Mouse (Mus musculus): ENCODE data around the gene Syt17.

Syt17 gene

DNA sequence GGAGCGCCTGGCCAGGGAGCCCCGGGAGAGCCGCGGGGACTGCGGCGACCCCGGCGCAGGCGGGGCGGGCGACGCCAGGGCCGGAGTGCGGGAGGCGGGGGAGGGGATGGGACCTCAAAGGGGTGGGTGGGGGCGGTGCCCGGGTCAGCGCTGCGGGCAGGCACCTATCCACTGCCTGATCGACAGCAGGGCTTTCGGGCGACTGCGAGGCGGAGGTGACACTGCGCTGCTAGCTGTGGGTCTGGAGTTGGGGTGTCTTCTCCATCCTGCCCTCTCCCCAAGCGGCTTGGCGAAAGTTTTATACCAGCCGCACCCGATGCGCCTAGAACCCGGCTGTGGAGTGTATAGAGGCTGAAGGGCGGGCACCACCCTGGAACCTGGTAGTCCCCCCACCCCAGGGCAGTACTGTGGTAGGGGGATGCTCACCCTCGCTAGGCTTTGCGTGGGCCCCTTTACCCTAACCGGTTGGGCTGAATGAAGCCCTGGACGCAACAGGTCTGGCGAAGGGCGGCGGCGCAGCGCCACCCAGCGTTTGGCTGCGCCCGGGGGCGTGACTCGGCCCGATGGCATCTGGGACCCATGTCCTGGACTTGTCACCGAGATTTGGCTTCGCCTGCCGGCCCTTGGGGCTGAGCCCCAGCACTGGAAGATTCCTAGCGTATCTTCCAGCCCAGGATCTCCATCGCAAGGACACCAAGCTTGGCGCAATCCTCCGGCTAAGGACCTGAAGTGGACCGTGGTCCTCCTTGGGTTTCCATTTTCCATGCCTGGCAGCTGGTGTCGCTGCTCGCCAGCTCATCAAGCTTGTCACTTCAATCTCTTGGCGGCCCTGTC is at the start of gene Syt17:
Gene Syt17 (minus strand): TSS at position 89 of the 834 bp plus-strand sequence.
- DNase-seq (ENCODE audit: extremely low read depth, low read depth, low spot score), result no peak

DNA sequence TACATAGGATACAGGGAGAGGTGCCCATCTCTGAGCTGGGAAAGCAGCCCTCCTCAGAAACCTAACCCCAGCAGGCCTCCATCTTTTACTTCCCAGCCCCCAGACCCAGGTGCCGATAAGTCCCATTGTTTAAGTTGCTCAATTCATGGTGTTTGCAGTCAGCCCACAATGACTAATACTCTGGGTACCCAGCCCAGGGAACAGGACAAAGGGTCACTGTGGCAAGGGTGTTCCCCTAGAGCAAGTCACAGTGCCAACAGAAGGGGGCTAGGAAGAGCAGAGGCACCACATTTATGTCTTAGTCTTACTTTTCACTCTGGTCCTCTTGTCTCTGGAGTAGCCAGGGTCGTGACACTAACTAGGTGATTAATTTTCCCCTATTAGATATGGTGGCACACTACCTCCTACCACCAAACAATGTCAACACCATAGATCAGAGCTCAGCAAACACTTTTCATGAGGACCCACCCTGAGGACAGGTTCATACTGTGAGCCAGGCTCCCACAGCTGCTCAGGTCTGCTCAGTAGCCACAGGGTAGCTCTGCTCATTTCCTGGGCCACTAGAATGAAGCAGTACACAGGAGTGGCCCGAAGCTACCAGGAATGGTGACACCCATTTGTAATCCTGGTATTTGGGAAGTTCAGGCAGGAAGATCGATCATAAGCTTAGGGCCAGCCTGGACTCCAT is 47.0 kb upstream of the Syt17 start:
- DNase-seq (ENCODE audit: extremely low read depth, low read depth, low spot score), result no peak

DNA sequence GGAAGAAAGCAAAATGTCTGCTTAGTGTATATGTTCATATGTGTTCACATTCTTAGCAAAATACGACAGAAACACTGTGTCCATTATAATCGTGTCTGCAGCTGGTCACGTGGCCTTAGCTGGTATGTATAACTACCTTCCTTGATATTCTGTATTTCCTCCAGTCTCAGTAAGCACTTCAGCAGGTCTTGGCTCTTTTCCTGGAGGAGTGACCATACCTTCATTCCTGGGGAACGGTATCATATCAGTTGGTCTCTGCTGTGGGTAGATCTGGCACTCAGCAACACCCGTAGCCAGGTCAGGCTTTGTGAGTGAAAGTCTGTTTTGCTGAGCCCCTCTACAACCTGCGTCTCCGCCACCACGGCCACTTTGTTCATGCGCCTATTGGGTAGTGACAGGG is 45.9 kb upstream of the Syt17 start:
- no peak for DNase-seq (ENCODE audit: extremely low read depth, low read depth, low spot score)

DNA sequence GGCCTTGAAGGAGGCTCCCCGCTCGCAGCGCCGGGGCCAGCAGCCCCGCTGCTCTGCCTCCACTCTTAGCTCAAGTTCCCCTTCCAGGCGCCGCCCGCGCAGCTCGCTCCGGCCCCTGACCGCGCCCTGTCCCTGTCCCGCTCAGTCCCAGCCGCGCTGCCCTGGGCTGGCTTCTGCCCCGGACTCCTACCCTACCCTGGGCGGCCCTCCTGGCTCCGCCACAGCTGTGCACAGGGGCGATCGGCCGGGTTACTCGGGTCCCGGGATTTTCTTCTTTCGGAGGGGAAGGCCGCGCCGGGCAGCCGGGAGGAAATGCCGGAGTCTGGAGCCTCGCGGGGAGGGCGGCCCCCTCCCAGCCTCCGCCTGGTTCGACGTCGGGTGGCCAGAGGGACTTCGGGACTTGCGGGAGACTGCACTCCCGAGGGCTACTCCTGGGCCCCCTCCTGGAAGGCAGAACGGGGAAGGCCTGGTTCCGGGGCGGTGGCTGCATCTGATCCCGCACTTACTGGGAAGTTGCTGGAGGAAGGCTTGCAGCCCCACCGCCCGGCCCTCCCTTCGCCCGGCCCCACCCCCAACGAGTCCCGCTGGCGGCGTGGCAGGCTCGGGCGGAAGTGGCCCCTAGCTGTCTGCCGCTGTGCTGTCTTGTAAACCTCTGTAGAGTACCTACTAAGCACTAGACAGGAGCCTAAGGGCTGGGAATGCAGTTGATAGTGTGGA is 43.6 kb upstream of the Syt17 start, which contains the start of gene Itpripl2:
Gene Itpripl2 (minus strand): TSS at position 545 of the 717 bp plus-strand sequence.
- DNase-seq (ENCODE audit: extremely low read depth, low read depth, low spot score), result no peak

DNA sequence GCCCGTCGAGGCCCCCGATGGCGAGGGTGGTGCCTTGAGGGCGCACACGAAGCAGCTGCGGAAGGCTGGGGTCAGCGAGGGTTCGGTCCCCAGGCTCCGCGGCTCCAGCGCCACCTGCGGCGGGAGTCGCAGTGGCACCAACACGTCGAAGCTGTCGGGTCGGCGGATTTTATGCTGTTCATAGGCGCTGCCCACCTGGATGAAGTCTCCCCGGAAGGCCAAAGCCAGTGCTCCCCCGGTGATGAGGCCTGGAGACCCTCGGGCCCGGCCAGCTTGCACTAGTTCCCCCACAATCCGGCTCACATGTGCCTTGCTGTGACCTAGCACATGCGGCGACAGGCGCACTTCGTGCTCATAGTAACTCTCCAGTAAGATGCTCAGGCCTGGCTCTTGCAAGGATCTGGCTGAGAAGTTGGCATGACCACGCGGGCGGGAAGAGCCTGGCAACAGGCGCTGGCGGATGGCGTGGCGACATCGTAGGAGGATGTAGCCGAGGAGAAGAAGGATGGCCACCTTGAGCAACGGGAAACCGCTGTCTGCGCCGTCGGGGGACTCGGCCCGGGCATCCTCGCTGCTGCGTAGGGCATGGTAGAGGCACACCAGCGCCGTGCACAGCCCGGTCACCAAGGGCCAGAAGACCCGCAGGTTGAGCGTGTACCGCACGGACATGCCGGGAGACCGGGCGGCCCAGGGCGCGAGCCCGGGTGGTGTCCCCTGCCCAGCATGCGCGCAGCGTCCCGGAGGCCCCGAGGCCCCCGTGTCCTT is 42.8 kb upstream of the Syt17 start:
- no peak for DNase-seq (ENCODE audit: extremely low read depth, low read depth, low spot score)

DNA sequence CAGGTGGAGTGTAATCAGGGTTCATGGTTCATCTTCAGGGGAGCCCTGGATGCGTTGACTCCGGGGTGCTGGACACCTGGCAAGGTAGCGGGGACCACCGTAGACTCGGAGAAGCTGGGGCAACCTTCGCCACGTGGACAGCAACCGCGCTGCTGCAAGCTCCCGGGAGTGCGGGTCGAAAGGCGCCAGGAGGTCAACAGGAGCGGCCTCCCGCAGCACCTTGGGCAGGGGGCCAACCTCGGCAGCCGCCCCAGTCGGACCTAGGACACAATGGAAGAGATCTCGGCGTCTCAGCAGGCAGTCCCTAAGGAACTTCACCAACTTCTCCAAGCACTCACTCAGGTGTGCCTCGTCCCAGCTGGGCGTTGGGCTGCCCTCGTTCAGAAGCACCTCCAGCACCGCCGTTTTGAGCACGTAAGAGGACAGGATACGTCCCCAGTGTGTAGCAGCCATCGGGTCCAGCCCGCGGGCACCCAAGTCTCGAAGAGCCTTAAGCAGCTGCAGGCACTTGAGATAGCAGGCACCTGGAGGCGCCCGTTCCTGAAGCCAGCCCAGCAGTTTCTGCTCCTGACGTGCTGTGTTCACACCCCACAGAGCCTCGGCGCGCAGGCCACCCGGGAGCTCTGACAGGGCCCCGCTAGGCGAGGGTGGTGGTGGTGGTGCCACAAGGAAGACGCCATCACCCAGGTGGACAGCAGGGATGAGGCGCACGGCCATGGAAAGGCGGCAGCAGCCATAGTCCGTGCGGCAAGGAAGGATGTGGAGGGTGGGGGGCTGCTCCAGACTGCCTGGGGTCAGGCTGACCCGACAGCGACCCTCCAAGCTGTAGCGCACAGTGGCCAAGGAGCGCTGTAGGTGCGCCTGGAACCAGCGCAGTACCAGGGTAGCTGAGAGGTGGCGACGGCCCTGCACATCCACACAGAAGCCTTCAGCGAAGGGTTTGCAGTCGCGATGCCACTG is 42.0 kb upstream of the Syt17 start:
- no peak for DNase-seq (ENCODE audit: extremely low read depth, low read depth, low spot score)

DNA sequence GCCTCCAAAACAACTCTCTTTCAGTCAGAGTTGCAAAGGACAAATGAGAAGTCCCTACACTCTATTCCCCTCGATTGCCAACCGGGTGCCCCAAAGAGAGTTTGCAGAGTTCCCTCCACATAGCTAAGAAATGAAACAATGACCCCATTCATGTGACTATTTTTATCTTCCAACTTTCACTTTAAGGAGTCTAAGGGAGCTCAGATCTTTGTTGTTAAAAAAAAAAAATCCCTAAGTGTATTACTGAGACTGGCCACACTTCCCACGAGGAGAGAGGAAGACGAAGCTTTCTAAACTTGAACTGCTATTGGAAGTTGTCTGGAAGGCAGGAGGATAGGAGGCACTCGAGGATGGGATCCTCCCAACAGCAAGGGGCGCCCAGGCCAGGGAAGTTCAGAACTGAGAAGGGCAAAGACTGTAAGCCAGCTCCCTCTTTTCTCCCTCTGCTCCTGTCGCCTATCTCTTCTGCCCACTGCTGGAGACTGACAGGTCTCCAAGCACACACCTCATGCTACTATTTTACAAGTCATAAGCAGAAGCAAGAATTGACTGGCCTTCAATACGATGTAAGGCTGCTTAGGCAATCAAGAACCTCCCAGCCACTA is 40.1 kb upstream of the Syt17 start:
- no peak for DNase-seq (ENCODE audit: extremely low read depth, low read depth, low spot score)

DNA sequence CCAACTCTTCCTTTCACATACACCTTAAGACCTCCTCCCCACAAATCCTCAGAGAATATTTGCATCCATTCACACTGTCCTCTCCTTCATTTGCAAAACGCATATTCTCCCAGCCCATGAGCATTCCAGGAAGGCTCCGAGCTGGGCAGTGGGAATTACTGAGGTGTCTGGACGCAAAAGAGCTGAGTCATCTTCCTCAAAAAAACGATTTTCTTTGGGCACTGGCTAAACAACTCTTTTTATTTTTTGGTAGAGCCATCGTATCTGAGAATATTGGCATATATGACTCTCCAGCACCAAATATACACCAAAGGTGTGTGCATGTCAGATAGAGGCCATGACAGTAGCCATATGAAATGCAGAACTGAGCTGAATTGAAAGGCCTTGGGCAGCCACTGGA is 38.9 kb upstream of the Syt17 start:
- DNase-seq (ENCODE audit: extremely low read depth, low read depth, low spot score), result no peak

DNA sequence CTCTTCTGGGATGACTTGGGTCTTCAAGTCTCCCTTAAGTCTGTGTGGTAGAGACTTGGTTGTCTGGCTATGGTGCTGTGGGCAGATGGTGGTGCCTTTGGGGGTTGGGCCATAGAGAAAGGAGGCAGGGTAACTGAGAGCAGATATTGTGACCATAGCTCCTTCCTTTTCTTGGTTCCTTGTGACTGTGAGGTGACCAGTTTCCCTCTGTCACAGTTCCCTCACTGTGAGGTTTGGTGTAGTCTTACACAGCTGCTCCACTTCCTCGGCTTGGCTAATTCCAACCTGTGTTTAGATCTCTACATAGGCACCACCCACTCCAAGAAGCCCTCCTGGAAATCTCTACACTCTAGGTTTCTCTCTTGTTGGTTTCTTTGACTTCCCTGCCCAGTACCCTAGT is 36.0 kb upstream of the Syt17 start:
- no peak for DNase-seq (ENCODE audit: extremely low read depth, low read depth, low spot score)

DNA sequence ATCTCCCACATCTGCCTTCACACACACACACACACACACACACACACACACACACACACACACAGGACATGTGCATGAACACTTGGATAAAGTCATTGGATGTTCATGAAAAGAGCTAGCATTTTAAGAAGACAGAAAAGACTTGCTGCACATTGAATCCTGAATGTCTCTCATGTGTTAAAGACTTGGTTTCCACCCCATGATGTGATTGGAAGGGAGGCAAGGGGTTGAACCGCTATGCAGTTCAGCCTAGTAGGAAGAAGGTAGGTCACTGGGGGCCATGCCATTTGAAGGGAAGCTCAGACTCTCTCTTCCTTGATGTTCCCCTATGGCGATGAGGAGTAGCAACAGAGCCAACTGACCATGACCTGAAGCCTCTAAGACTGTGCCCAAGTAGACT is 34.0 kb upstream of the Syt17 start:
- no peak for DNase-seq (ENCODE audit: extremely low read depth, low read depth, low spot score)

DNA sequence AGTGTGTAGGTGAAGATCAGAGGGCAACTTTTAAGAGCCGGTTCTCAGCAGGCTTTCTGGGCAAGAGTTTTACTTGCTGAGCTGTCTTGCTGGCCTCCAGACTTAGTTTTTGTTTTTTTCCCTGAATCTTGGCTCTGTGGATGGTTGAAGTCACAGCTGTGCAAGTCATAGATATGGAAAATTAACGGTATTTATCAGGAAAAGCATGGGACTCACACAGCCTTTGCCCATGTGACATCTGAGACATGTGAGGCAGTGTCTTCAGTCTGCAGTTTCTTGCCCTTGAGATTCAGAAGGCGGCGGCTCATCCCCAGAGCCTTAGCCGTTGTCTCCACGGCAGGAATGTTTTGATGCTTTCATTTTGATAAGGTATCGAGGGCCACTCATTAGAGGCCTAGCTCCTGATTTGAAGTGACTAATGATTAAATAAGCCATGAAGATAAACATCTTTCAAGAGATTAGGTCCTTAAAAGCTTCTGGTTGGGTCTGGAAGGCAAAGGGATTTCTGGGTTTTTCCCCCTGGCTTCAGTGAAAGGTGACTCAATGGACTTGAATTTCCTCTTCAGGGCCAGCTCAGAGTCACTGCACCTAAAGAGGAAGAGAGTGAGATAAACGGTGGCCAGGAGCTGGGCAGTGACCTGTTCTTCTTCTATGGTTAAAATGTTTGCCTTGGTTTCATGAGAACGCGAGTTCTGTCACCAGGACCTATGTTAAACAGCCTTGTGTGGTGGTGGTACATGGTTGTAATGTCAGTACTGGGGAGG is 33.2 kb upstream of the Syt17 start:
- DNase-seq (ENCODE audit: extremely low read depth, low read depth, low spot score), result no peak

DNA sequence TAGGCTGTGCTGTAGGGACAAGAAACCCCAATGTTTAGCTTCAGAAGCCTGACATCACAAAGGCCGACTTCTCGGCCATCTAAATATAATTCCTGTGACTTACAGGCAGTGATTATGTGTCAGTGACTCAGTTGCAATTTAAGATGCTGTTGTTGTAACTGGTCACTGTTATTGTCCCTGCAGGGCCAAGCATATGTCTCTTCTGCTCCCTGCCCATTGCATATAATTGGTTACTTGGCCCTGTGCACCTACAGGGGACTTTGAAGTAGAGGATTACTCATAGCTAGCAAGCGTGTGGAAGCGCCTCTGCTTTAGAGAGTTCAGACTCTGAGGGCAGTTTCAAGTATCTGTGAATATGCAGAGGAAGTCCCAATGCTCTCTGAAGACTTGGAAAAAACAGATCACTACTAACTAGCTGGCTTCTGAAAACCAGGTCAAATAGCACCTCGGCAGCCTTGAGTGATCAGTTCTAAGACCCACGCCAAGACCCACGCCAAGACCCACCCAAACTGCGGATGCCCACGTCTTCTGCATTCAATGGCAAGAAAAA is 32.2 kb upstream of the Syt17 start:
- no peak for DNase-seq (ENCODE audit: extremely low read depth, low read depth, low spot score)

DNA sequence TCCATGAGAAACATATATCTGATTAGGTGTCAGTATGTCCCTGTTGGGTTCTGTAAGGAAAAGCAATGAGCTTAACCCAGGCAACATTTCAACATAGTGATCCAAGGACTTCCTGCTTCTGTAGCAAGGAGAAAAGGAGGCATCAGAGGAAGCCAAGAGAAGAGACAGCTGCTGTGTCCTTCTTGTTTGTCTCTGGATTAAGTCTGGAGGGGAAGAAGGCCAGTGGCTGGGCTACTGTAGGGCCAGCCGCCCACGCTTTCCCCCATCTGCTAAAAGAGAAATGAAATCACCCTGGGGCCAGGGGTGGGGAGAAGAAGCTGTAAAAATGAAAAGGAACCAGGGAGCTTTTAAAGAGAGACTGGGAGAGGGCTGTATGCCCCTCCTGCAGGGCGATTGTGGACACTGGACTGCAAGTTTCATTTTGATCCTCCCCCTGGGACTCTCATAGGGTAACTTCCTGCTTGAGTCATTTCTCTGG is 30.9 kb upstream of the Syt17 start:
- no peak for DNase-seq (ENCODE audit: extremely low read depth, low read depth, low spot score)

DNA sequence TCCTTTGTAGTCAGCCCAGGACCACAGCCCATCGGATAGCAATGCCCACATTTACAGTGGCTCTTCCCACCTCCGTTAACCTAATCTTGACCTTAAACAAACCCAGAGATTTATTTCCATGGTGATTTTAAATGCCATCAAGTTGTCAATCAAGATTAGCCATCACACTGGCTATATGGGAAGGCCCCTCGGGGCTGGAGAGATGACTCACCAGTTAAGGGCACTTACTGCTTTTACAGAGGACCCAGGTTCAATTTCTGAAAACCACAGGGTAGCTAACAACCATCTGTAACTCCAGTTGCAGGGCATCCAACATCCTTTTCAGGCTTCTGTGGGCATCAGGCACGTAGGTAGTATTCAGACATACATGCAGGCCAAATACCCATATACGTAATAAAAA is 28.4 kb upstream of the Syt17 start:
- DNase-seq (ENCODE audit: extremely low read depth, low read depth, low spot score), result no peak

DNA sequence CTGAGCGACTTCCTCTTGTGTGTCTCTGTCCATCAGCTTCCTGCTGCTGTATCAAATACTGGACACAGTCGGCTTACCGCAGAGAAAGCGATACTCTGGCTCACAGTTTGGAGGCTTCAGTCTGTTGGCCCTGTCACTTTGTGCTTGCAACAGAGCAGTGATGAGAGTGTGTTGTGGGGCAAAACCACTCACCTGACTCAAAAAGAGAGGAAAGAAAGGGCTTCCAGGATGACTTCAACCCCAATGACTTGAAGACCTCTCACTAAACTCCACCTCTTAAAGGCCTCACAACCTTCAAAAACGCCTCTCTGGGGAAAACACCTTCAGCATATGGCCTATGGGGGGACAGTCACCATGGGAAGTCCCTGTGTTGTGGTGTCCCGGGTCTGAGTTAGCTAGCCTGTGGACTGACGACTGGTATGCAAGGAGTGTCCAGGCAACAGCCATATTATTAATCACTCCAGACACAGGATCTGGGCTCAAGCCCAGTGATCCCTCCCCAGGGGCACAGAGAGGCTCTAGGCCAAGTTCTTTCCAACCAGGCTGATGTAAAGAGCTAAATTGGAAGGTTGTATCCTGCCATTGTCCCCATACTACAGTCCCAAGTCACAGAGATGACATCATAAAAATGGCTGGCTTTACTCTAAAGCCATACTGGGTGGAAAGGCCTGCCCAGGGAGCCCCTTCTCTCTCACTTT is 27.1 kb upstream of the Syt17 start:
- DNase-seq (ENCODE audit: extremely low read depth, low read depth, low spot score), result no peak

DNA sequence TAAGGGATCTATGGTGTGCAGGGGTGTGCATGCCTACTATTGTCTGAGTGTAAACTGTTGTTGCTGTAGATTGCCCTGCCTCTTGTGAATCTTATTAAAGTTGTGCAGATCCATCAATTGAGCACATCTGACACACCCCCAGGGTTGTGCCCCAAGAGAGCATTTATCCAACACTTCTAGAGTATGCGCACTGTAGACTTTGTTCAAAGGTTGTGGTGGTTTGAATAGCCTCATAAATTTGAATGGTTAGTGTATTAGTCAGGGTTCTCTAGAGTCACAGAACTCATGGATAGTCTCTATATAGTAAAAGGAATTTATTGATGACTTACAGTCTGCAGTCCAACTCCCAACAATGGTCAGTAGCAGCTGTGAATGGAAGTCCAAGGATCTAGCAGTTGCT is 24.9 kb upstream of the Syt17 start:
- DNase-seq (ENCODE audit: extremely low read depth, low read depth, low spot score), result no peak

DNA sequence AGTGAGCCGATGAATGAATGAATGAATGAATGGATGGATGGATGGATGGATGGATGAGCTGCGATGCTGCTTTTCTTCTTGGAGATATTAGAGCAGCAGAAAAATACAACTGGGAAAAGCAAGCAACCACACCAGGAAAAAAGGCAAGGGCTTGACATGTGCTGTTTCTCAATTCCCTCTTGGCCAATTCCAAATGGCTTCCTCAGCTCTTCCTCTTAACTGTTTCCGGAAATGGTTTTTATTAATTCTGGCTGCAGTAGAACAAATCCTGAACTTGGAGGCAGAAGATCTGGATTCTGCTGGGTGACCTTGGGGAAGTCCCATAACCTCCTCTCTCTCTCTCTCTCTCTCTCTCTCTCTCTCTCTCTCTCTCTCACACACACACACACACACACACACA is 20.0 kb upstream of the Syt17 start:
- DNase-seq (ENCODE audit: extremely low read depth, low read depth, low spot score), result no peak

DNA sequence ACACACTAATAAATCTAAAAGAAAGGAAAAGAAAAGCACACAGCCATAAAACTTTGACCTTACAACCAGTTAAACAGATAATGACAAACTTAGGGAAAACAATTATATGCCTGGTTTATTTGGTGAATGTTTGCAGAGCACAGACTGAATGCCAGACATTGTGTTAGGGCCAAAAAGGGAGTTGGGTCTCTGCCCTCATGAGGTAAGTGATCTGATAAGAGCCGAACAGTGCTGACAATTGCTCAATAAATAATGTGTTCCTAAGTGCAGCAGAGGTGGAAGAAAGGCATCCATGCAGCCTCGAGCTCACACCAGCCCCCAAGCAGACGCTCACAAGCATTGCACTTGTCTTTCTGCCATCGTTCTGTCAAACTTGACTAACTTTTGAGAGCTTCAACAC is 16.4 kb upstream of the Syt17 start:
- no peak for DNase-seq (ENCODE audit: extremely low read depth, low read depth, low spot score)
